Mouse (Mus musculus): ENCODE data around the gene Tmem86b.
"Not testable (repeated sequence)": the region's sequence is repeated elsewhere in the genome, so short reads cannot be mapped to it uniquely, and the experiment has no call there.

GRCm38 (mm10) chr7:4597046-4597445 lies 34.2 kb downstream of the Tmem86b start:
- not testable (repeated sequence) for TF ChIP-seq POLR2A (IDR thresholded peaks at IDR 0.05; ENCODE audit: low read depth, low read length); CTCF (IDR thresholded peaks at IDR 0.05; ENCODE audit: extremely low read depth, insufficient read length, insufficient replicate concordance, low read depth, low read length)

Data from small intestine, adult 2 months (tissue).